In genomic region chr1:185409831-185410230, GRCm38 (mm10) we compare ENCODE assay signal across 10 mouse cellular contexts. TPM values are rescaled to one million over a fixed set of nuclear protein-coding genes. Genes with fewer than 3 reads are reported as not detected.
DNase-seq lines count a peak whose midpoint lies in the region; ATAC-seq and TF ChIP-seq lines count a peak whose summit lies in the region.
"Had no signal": no experiment of that assay in that cellular context is flagged by ENCODE, and none has a peak within 500 bp of the region (broad histone marks: within the 10 kb centered on the region; RNA-seq: fewer than 3 reads in every experiment).

No protein-coding gene starts in this region.

- H3K9me3 ChIP-seq in hindbrain, embryonic 11.5 days (ENCODE audit: control insufficient read depth, low read length), result no peaks in the 10 kb centered on the region
- H3K9me3 ChIP-seq in hindbrain, embryonic 13.5 days, result no peaks in the 10 kb centered on the region
- H3K9me3 ChIP-seq: heart, embryonic 12.5 days had no signal

- no peak overlapping the region for H3K27ac ChIP-seq in hindbrain, embryonic 11.5 days (ENCODE audit: low read depth, low read length)
- no peak overlapping the region for H3K27ac ChIP-seq in hindbrain, embryonic 13.5 days

- no peak overlapping the region for H3K4me3 ChIP-seq in hindbrain, embryonic 11.5 days (ENCODE audit: low read depth, low read length)
- no peak overlapping the region for H3K4me3 ChIP-seq in hindbrain, embryonic 13.5 days
- H3K4me3 ChIP-seq: heart, embryonic 12.5 days had no signal

- ATAC-seq in hindbrain, embryonic 11.5 days (ENCODE audit: low FRiP score), result no peak
- no peak for ATAC-seq in hindbrain, embryonic 13.5 days (ENCODE audit: low FRiP score)
- ATAC-seq in Patski, result no peak
- peak; percentile 67; the same call in 1 of the 2 replicates for ATAC-seq in erythroid progenitor cell, adult 5-6 weeks (replicated peaks; ENCODE audit: low FRiP score, poor library complexity, severe bottlenecking)
- no peak for ATAC-seq in megakaryocyte-erythroid progenitor cell, adult 5-6 weeks (replicated peaks; ENCODE audit: low FRiP score, low TSS enrichment, poor library complexity, severe bottlenecking)

- DNase-seq in hindbrain, embryonic 11.5 days (ENCODE audit: low spot score), result peak; percentile 19
- peak; percentile 22 for DNase-seq in A20 (ENCODE audit: low read depth, low spot score)
- DNase-seq in Patski (ENCODE audit: low read depth, low spot score), result no peak
- DNase-seq in adipocyte (ENCODE audit: low spot score), result no peak
- DNase-seq in kidney, adult 11 months, result no peak
- DNase-seq: cerebellum, adult 11-12 months had no signal

- H3K36me3 ChIP-seq in hindbrain, embryonic 11.5 days (ENCODE audit: control insufficient read depth, insufficient read depth, low read length), result peaks cover 5% of the 10 kb centered on the region
- H3K36me3 ChIP-seq in hindbrain, embryonic 13.5 days, result peaks cover 80% of the 10 kb centered on the region

- H3K9ac ChIP-seq in hindbrain, embryonic 11.5 days (ENCODE audit: low read depth, low read length), result no peak overlapping the region
- H3K9ac ChIP-seq in hindbrain, embryonic 13.5 days, result no peak overlapping the region
- H3K9ac ChIP-seq: heart, embryonic 12.5 days had no signal

- H3K27me3 ChIP-seq in hindbrain, embryonic 11.5 days (ENCODE audit: control insufficient read depth, insufficient read depth, low read length), result no peaks in the 10 kb centered on the region
- no peaks in the 10 kb centered on the region for H3K27me3 ChIP-seq in hindbrain, embryonic 13.5 days
- no peaks in the 10 kb centered on the region for H3K27me3 ChIP-seq in Patski
- H3K27me3 ChIP-seq: heart, embryonic 12.5 days had no signal

- POLR2A ChIA-PET in Patski (lab: Charles Lee), result no interaction called here

- CTCF ChIA-PET in Patski (lab: Charles Lee), result interaction anchor here (1.6 kb wide), 1 partner anchor 15 kb away, joined by 3 read pairs; no protein-coding TSS in a partner anchor

- peak; percentile 42 for TF ChIP-seq CTCF in Patski (IDR thresholded peaks at IDR 0.05)

- no peaks in the 10 kb centered on the region for H3K4me1 ChIP-seq in hindbrain, embryonic 11.5 days (replicated peaks; ENCODE audit: control insufficient read depth, insufficient read depth, low read length)
- no peaks in the 10 kb centered on the region for H3K4me1 ChIP-seq in hindbrain, embryonic 13.5 days (replicated peaks)
- H3K4me1 ChIP-seq: heart, embryonic 12.5 days had no signal

- WGBS in hindbrain, embryonic 11.5 days, result 84% methylated on average over 3 of the region's 3 CpGs
- whole genome bisulfite sequencing in hindbrain, embryonic 13.5 days, result 75% methylated on average over 3 of the region's 3 CpGs

- in situ Hi-C loops in Patski (cut with MboI; ENCODE audit: low pct_unique_long_range_greater_than_20kb), result no loop called here

- H3K4me2 ChIP-seq in hindbrain, embryonic 11.5 days (replicated peaks; ENCODE audit: low read depth, low read length), result no peak overlapping the region
- H3K4me2 ChIP-seq in hindbrain, embryonic 13.5 days, result no peak overlapping the region
- H3K4me2 ChIP-seq: heart, embryonic 12.5 days had no signal

RNA-seq across cellular contexts. Expression of gene Slc30a10, which starts 44.8 kb away (rescaled TPM):
- polyA plus RNA-seq in hindbrain, embryonic 11.5 days (2014; fragmentation: Nextera tagmentation; extraction: Ambion mirVana), result 1.5 TPM in 2 replicates
- 3.4 and 3.8 TPM in 2 replicates for polyA plus RNA-seq in hindbrain, embryonic 13.5 days (2015; fragmentation: Nextera tagmentation; extraction: Ambion mirVana)
- polyA plus RNA-seq in Patski (2021), result not detected
- total RNA-seq in erythroid progenitor cell, adult 5-6 weeks (2015; ENCODE audit: low replicate concordance), result 6.8 and 17.6 TPM in 2 replicates
- 7.7 and 8.9 TPM in 2 replicates for total RNA-seq in erythroid progenitor cell, adult 5-6 weeks (2017; ENCODE audit: low replicate concordance)
- total RNA-seq in megakaryocyte-erythroid progenitor cell, adult 5-6 weeks (2014; fragmentation: Nextera tagmentation), result 0.96 and 1.1 TPM in 2 replicates
- total RNA-seq in megakaryocyte-erythroid progenitor cell, adult 5-6 weeks (2017), result 1.7 TPM in 1 of 2 replicates, not detected in the other

RNA-seq across cellular contexts. Expression of gene Eprs, which starts 47.0 kb away (rescaled TPM):
- 146 and 172 TPM in 2 replicates for polyA plus RNA-seq in hindbrain, embryonic 11.5 days (2014; fragmentation: Nextera tagmentation; extraction: Ambion mirVana)
- 146 and 155 TPM in 2 replicates for polyA plus RNA-seq in hindbrain, embryonic 13.5 days (2015; fragmentation: Nextera tagmentation; extraction: Ambion mirVana)
- 153 TPM for polyA plus RNA-seq in Patski (2021)
- total RNA-seq in erythroid progenitor cell, adult 5-6 weeks (2015; ENCODE audit: low replicate concordance), result 27.0 and 41.9 TPM in 2 replicates
- 38.1 and 46.3 TPM in 2 replicates for total RNA-seq in erythroid progenitor cell, adult 5-6 weeks (2017; ENCODE audit: low replicate concordance)
- total RNA-seq in megakaryocyte-erythroid progenitor cell, adult 5-6 weeks (2014; fragmentation: Nextera tagmentation), result 120 and 136 TPM in 2 replicates
- total RNA-seq in megakaryocyte-erythroid progenitor cell, adult 5-6 weeks (2017), result 318 and 319 TPM in 2 replicates

Comparison
In these comparisons a context has a peak if more than half of its experiments do, and no peak if none do; other contexts are left out.
1. DNase-seq: peak in hindbrain, embryonic 11.5 days (single experiment) and A20 (single experiment); none in Patski (single experiment), adipocyte (single experiment) and kidney, adult 11 months (single experiment).